Mouse (Mus musculus) cerebellum, postnatal 25 days (tissue): Measurements from ENCODE around the gene Il17rc.

Experiments
- DNase-seq, 2 experiments: peaks; one replicate each; pipeline ENCODE4 v3.0.0; 2021; ENCODE audit warnings: mixed read lengths in 2 of 2

Il17rc gene

DNA sequence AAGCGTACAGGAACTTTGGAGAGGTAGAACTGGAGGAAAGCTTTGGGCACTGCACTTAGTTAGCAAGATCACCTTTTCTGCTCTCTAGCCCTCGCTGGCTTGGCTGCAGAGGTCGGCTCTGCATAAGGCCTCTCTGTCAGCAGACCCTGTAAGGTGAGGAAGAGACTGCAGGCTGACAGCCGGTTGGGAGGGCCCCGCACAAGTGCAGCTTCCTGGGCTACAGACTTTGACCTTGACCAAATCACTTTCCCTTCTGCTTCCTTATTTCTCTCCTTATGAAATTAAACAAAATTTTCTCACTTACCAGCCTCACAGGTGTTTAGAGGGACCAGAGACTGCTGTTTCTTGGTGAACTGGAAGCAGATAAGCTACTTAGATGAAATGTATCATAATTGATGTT lies 16.2 kb upstream of the Il17rc start:
- no peak for DNase-seq

DNA sequence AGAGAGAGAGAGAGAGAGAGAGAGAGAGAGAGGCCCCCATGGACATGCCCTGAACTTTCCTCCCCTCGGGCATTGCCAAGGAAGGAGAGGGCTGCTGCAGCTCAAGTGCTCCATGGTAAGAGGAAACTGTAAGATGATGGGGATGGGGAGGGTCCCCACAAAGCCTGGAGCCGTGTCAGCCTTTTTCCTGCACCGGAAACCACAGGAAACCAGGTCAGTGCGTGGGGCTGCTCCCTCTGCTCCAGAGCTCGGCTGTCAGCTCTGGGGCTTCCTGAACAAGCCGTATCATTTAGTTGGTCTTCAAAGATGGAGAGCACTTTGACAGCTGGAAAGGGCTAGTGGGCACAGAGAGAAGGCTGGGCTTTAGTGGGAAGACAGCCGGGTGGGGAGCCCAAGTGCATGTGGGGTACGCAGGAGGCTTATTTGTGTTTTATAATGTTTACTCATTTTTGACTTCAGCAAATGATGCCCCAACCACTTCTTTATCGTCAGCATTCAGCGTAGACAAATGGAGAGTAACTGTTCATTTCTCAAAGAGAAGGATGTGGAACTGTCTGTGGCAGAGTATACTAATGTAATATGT lies 13.2 kb upstream of the Il17rc start, which contains the start of gene Il17re:
Gene Il17re (plus strand): TSS at position 533 of the 583 bp plus-strand sequence.
- no peak for DNase-seq

DNA sequence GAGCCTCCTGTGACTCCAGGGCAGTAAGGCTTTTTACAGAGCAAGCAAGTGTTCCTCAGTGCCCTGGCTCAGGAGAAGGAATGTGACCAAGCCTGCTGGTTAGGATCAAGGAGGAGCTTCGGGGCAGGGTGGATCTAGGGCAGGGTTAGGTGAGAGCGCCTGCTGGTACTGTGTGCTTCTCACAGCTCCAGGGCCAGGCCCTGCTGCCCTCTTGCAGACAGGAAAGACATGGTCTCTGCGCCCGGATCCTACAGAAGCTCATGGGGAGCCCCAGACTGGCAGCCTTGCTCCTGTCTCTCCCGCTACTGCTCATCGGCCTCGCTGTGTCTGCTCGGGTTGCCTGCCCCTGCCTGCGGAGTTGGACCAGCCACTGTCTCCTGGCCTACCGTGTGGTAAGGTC lies 12.6 kb upstream of the Il17rc start:
- DNase-seq: peak; percentile 50 to 58

DNA sequence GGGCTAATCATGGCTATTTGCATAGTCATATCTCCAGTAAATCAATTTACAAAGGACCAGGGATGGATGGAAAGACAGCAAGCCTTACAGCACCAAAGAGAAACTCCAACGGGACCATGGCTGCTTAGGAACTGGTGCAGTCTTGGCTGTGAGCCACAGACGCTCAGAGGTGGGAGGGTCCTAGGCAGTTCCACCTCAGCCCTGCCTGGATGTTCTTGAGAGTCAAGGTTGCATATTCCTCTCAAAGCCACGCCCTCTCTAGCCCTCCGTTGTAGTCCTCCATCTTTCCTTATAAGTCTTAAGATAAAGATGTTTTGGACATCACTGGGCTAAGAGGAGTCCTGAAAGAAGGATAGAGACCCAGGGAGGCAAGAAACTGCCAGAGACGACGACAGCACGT lies 7.2 kb upstream of the Il17rc start:
- DNase-seq: no peak

DNA sequence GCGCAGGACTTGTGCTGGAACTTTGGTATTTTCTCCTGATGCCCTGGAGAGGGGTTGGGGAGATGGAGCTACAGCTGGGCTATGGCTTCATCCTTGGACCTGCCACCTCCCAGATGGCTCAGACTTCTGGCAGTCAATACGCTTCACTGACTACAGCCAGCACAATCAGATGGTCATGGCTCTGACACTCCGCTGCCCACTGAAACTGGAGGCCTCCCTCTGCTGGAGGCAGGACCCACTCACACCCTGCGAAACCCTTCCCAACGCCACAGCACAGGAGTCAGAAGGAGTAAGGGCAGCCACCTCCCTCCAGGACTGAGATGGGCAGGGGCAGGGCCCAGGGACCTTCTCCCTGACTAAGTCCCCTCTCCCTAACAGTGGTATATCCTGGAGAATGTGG lies 5.6 kb upstream of the Il17rc start:
- DNase-seq: no peak

DNA sequence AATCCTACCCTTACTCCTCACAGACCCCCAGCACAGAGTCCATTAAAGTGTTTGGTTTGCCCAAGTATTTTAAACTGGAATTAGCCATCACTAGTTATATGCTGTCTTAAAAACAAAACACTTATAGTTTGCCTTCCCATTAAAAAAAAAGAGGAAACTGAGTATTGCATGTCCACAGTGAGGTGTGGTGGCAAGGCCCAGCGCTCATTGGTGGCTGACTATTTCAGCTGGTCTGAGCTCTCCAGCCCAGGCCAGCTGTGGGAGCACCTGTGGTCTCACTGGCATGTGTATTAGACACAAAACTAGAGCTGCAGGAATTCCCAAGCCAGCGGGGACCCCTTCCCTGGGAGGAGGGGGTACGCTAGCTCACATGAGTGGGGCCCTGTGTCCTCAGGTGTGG lies 2.7 kb upstream of the Il17rc start:
- DNase-seq: no peak

DNA sequence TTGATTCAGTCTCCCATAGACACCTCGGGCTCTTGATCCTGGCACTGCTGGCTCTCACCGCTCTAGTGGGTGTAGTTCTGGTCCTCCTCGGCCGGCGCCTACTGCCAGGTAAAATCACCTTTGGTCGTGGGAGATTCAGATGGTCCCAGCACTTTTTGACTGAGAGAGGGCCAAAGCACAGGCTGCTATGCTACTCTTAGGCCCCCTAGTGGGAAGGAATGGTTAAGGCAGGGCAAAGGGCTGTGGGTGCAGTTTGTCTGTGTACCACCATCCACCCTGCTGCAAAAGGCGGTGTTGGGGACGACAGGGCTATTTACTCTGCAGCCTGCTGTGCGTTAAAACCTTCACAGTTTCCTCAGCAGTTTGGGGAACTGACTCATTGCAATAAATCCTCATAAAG lies 2.2 kb upstream of the Il17rc start:
- DNase-seq: peak; percentile 74 to 82

DNA sequence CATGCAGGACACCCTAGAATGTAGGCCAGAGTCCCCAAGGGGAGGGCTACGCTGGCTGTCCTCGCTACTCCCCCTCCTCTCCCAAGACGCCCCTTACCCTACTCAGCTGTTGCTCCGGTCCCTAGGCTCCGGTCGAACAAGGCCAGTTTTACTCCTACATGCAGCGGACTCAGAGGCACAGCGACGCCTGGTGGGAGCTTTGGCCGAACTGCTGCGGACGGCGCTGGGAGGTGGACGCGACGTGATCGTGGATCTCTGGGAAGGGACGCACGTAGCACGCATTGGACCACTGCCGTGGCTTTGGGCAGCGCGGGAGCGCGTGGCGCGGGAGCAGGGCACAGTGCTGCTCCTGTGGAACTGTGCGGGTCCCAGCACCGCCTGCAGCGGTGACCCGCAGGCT lies 1.8 kb upstream of the Il17rc start:
- DNase-seq: peak; percentile 82 to 89

DNA sequence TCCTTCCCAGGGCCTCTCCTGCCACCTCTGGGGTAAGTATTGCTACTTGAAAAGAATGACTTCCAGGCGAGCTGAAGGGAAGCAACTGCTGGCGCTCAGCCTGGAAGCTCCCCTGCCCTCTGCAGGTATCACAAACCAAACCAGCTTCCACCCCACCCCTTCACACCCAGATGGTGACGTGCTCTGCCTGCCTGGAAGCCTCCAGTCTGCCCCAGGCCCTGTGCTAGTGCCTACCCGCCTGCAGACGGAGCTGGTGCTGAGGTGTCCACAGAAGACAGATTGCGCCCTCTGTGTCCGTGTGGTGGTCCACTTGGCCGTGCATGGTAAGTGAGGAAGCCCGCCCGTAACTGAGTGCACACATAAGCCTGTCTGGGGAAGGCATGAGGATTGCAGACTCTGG lies 834 bp downstream of the Il17rc start:
- no peak for DNase-seq

DNA sequence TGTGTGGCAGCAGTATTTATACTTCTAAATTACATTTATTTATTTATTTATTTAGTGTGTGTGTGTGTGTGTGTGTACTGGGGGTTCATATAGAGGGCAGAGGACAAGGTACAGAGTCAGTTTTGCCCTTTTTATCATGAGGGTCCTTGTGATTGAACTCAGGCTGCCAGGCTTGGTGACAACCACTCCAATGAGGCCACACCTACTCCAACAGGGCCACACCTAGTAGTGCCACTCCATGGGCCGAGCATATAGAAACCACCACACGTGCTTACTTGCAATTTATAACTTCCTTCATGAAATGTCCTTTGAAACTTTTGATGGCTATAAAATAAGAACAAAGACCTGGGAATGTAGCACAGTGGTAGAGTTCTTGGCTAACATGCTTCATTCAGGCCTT lies 2.0 kb downstream of the Il17rc start:
- DNase-seq: no peak

DNA sequence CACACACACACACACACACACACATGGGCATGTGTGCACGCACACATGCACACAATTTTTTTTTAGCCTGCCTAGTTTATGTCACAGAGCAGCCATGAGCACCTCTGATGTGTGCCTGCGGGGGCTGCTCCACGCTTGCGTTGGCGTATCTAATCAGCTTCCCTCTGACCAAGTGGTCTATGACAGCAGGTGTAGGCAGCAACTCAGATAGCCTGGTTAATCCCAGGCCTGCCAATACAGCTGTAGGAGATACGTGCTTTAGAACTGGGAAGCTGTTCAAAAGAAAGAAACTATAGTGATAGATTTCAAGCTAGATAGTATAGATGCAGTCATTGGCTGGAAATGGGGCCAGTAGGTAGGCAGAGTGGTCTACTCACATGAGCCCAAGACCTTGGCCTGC lies 2.5 kb downstream of the Il17rc start:
- DNase-seq: no peak

DNA sequence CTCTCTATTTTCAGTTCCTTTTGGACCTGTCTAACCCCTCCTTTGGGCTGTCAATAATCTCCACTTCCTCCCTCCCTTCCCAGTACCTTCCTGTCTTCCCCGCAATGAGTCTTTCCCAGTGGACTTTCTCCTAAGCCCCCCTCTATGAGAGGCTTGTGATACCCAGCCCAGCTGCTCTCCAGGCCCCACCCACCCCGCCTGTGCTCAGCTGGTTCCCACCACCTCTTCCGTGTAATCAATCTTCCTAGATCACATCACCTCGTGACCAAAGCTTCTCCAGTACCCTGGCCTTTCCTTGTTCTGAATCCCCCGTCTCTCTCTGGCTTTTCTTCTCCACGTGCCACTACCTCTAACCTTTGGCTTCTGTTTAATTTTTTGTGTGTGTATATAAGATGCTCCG lies 6.1 kb downstream of the Il17rc start:
- DNase-seq: no peak

DNA sequence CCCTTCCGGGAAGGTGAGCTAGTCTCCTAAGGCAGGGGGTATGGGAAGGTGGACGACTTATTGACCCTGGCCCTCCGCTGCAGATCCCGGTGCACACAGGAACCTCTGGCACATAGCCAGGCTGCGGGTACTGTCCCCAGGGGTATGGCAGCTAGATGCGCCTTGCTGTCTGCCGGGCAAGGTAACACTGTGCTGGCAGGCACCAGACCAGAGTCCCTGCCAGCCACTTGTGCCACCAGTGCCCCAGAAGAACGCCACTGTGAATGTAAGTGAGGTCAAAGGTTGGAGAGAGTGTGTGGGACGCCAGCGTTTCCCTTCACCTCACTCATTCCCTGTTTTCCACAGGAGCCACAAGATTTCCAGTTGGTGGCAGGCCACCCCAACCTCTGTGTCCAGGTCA lies 7.7 kb downstream of the Il17rc start:
- DNase-seq: no peak

DNA sequence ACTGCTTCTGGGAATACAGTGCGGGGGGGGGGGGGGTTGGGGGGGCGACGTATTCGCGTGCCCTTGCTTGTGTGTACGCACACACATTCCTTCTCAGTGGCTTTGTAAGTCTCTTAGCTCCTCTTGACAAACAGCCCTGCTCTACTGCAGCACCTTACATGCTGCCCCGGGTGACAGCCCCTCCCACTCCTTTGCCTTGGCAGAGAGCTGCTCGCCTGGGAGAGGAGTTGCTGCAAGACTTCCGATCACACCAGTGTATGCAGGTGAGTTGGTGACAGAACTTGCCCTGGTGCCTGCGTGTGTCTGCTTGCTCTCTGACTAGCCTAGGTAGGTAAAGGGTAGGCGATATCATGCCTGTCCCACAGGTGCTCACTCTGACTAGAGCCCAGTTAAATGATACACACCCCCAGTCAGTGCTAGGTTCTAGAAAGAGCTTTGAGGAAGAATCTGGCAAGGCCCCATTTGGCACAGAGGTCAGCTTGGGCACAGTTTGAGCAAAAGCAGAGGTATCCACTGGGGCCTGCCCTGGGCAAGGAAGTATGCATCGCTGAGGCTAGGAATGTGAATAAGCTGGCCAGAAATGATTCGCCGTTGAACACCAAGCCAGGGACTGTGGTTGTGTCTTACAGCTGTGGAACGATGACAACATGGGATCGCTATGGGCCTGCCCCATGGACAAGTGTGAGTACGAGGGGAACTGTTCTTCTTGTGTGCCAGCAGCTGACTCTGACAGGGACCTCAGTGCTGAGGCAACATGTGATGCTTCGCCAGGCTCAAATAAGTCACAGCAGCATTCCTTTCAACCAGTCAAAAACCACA lies 9.5 kb downstream of the Il17rc start:
- DNase-seq: peak in 1 of 2 experiments; percentile 36

DNA sequence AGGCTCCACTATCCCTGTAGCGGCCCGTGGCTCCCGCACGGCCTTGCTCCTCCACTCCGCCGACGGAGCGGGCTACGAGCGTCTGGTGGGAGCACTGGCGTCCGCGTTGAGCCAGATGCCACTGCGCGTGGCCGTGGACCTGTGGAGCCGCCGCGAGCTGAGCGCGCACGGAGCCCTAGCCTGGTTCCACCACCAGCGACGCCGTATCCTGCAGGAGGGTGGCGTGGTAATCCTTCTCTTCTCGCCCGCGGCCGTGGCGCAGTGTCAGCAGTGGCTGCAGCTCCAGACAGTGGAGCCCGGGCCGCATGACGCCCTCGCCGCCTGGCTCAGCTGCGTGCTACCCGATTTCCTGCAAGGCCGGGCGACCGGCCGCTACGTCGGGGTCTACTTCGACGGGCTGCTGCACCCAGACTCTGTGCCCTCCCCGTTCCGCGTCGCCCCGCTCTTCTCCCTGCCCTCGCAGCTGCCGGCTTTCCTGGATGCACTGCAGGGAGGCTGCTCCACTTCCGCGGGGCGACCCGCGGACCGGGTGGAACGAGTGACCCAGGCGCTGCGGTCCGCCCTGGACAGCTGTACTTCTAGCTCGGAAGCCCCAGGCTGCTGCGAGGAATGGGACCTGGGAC lies 11.4 kb downstream of the Il17rc start:
- peak; percentile 76 to 79 for DNase-seq

DNA sequence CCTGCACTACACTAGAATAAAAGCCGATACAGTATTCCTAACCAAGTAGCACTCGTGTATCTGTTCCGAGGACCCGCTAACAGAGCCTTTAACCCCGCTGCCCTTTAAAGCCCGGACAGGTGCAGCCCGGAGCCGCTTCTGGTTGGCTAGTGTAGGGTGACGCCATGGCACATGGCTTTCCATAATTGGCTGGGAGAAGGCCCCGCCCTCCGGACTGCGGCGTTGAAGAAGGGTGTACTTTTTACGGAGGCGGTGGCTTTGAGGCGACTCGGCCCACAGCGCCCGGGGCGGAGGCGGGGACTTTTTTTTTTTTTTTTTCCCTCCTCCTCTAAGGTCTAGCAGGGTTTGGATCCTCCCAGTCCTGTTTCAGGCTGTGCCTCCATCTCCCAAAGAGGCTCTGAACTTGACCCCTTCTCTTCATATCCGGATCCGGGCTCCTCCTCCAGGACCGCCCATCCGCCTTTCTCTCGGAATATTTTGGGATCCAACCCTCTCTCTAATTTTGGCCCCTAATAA lies 11.9 kb downstream of the Il17rc start, which contains the start of gene Creld1:
Gene Creld1 (plus strand): TSS at position 198 of the 516 bp plus-strand sequence.
- peak; percentile 94 to 97 for DNase-seq

DNA sequence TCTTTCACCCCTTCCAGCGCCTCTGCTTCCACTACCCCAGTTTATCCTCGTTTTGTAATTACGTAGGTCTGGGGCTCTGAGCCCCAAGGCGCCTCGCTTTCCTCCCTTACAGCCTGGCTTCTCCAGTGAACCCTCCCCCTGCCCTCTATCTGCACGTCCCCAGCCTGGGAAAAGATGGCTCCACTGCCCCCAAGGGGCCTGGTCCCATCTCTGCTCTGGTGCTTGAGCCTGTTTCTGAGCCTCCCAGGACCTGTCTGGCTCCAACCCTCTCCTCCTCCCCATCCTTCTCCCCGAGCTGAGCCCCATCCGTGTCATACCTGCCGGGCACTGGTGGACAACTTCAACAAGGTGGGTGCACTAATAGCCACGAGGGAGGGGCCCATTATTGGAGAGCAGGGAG lies 12.5 kb downstream of the Il17rc start:
- DNase-seq: peak; percentile 57 to 60

DNA sequence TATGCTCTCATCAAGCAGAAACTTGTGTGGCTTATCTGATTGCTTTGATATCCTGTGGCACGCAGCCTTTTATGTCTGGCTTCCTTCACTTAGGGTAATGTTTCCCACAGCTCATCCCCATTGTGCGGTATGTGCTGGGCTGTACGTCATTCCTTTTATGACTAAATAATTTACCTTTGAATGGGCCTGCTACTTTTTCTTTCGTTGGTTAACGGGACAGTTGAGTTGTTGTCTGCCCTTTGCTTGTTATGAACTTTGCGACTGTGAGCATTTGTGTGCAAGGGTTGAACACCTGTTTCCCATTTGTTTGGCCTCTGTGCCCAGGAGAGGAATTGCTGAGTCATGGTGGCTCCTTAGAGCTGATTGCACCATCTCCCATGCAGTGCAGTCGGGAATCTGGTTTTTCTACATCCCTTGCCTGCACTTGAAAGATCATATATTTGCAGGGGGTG lies 15.9 kb downstream of the Il17rc start:
- DNase-seq: no peak

DNA sequence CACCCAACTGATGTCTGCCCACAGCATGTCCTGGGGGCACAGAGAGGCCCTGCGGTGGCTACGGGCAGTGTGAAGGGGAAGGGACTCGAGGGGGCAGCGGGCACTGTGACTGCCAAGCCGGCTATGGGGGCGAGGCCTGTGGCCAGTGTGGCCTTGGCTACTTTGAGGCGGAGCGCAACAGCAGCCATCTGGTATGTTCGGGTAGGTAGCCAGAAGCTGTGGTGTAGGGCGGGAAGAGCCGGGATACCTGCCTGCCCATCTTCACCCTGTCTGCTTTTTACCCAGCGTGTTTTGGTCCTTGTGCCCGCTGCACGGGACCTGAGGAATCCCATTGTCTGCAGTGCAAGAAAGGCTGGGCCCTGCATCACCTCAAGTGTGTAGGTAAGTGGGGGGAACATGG lies 18.2 kb downstream of the Il17rc start:
- peak; percentile 55 to 61 for DNase-seq

DNA sequence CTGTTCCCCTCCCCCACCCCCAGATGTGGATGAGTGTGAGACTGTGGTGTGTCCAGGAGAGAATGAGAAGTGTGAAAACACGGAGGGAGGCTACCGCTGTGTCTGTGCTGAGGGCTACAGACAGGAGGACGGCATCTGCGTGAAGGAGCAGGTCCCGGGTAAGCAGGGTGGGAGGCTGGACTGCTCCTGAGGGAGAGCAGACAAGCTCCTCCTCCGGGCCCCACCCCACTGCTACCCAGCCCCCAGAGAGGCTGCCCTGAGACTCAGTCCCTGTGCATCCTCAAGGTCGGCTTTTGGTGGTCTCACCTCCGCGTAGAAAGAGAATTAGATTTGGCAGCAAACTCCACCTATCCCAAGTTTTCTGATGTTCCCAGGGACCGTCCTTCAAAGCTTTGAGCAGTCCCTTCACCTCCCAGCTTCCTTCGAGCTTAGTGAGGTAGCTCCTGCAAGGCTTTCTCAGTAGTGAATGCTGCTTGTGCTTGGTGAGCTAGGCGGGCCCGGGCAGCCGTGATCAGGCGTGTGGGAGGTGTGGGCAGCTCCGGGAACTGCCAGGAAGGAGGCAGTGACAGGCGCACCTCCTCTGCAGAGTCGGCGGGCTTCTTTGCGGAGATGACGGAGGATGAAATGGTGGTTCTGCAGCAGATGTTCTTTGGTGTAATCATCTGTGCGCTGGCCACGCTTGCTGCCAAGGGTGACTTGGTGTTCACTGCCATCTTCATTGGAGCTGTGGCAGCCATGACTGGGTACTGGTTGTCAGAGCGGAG lies 21.1 kb downstream of the Il17rc start:
- peak in 1 of 2 experiments; percentile 21 for DNase-seq

DNA sequence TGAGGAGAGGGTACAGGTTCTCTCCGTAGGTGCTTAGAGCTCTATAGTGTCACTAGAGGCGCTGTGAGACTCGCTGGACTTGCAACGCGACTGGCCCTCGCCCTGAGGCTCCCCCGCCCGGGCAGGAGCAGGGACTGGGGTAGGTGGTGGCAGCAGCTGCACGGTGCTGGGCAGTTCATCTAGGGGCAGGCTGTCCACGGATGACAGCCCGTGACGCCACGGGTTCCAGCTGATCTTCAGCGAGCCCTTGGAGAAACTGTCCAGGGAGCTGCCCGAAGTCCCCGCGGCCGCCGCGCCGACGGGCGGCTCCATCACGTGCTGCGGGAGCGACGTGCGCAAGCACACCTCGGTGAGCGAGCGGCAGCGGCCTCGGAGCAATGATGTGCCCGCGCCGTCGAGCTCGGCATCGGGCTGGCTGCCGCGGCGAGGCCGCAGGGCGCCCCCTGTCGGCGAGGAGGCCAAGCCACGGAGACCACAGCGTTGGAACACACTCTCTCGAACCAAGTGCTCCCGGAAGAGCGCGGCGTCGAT lies 23.1 kb downstream of the Il17rc start:
- peak; percentile 74 to 82 for DNase-seq

DNA sequence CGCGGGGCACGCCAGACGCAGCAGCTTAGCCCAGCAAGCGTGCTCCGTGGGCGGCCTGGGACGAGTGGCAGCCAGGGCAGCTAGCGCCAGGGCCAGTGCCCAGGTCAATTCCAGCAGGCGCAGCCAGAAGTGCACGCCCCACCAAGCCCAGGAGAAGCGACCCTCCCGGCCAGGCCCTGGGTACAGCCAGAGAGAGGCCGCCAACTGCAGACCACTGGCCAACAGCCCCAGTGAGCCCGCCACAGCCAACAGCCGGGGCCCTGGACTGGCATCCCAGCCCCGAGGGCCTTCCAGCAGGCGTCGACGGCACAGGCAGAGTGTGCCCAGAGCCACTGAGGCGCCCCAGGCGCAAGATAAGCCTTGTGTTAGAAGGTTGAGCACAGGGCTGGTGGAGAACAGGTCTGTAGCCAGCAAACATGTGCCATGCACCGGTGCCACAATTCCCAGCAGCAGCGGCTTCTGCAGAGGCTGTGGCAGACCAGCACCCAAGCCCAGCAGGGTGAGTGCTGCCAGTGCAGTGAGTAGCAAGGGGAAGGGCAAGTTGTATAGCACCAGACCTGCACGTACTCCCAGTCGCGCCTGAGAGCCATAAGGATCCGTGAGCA lies 23.9 kb downstream of the Il17rc start:
- peak in 1 of 2 experiments; percentile 44 for DNase-seq
